Mouse (Mus musculus): ENCODE data around the gene Cep250. TPM values are rescaled to one million over a fixed set of nuclear protein-coding genes. Genes with fewer than 3 reads are reported as not detected.

Cep250 gene
- total and polyA plus RNA-seq, 3 experiments = 12.8 to 16.4 TPM; not detected in 1

- Histone ChIP-seq H3K4me1 (ENCODE audit: control insufficient read depth in 1 of 2, insufficient read depth in 2 of 2, low read length in 2 of 2) (peaks cover 0 to 3% of the 10 kb centered on the region in 2 experiments; a peak in 1 of 4 replicates), H3K4me3 (ENCODE audit: control insufficient read depth in 1 of 2, insufficient read depth in 1 of 2, low read depth in 2 of 2, low read length in 2 of 2) (no peak overlapping the region), H3K36me3 (ENCODE audit: control insufficient read depth in 1 of 2, insufficient read depth in 2 of 2, low read length in 2 of 2) (peaks cover 0 to 7% of the 10 kb centered on the region in 2 experiments; a peak in 2 of 4 replicates), H3K9ac (ENCODE audit: control insufficient read depth, low read depth, low read length, poor library complexity, severe bottlenecking) (no peak overlapping the region), H3K9me3 (replicated peaks; ENCODE audit: insufficient read depth, low read length) (no peaks in the 10 kb centered on the region), H3K27me3 (ENCODE audit: control insufficient read depth in 1 of 2, insufficient read depth in 2 of 2, low read length in 2 of 2) (no peaks in the 10 kb centered on the region), H3K27ac (ENCODE audit: control insufficient read depth, low read depth, low read length) (no peak overlapping the region), H3K79me2 (ENCODE audit: control insufficient read depth, insufficient read depth, low read length, poor library complexity) (peaks cover 11% of the 10 kb centered on the region)
- no peak for TF ChIP-seq MXI1 (IDR thresholded peaks at IDR 0.05; ENCODE audit: low read depth, low read length)
- no peak for TF ChIP-seq CHD1 (IDR thresholded peaks at IDR 0.05; ENCODE audit: low read depth, low read length)
- TF ChIP-seq JUND (IDR thresholded peaks at IDR 0.05; ENCODE audit: low read depth, low read length) = no peak
- no peak for TF ChIP-seq MAFK (IDR thresholded peaks at IDR 0.05; ENCODE audit: borderline replicate concordance, low read depth, low read length)
- TF ChIP-seq ZKSCAN1 (IDR thresholded peaks at IDR 0.05; ENCODE audit: low read depth, low read length) = no peak
- no peak for TF ChIP-seq NRF1 (IDR thresholded peaks at IDR 0.05; ENCODE audit: insufficient read depth, low read depth, low read length, poor library complexity, severe bottlenecking)
- no peak for TF ChIP-seq MAX (IDR thresholded peaks at IDR 0.05; ENCODE audit: low read length)
- no peak for TF ChIP-seq UBTF (IDR thresholded peaks at IDR 0.05; ENCODE audit: borderline replicate concordance, insufficient read depth, low read depth, low read length)
- TF ChIP-seq TAL1 (IDR thresholded peaks at IDR 0.05; ENCODE audit: low read length) = no peak
- no peak for TF ChIP-seq MYC (IDR thresholded peaks at IDR 0.05; ENCODE audit: low read depth, low read length)
- no peak for TF ChIP-seq RCOR1 (IDR thresholded peaks at IDR 0.05; ENCODE audit: low read depth, low read length)
- TF ChIP-seq MEF2A (IDR thresholded peaks at IDR 0.05; ENCODE audit: extremely low read depth, insufficient replicate concordance, low read depth, low read length, poor library complexity, severe bottlenecking) = no peak
- TF ChIP-seq CTCF (IDR thresholded peaks at IDR 0.05 in 2 of 3, conservative IDR thresholded peaks at IDR 0.05 in 1 of 3; ENCODE audit: control insufficient read depth in 1 of 3, insufficient read depth in 1 of 3, low read depth in 2 of 3, low read length in 3 of 3, poor library complexity in 1 of 3, severe bottlenecking in 1 of 3) = no peak
- no peak for TF ChIP-seq SIN3A (IDR thresholded peaks at IDR 0.05; ENCODE audit: low read length)
- no peak for TF ChIP-seq MAZ (IDR thresholded peaks at IDR 0.05; ENCODE audit: low read depth, low read length)
- TF ChIP-seq EP300 (IDR thresholded peaks at IDR 0.05; ENCODE audit: low read depth in 1 of 2, low read length in 2 of 2) = no peak
- TF ChIP-seq NELFE (IDR thresholded peaks at IDR 0.05; ENCODE audit: low read depth, low read length) = no peak
- no peak for TF ChIP-seq RAD21 (IDR thresholded peaks at IDR 0.05; ENCODE audit: low read depth, low read length)
- no peak for TF ChIP-seq POLR2AphosphoS2 (IDR thresholded peaks at IDR 0.05; ENCODE audit: low read length)
- DNase-seq (ENCODE audit: low read depth, low spot score) = no peak
These were observed 3.7 kb downstream of the Cep250 start for GRCm38 (mm10) chr2:155959981-155960380.

GRCm38 (mm10) chr2:155961862-155962261, 5.6 kb downstream of the Cep250 start:
- no peak for DNase-seq (ENCODE audit: low read depth, low spot score)
- no peak overlapping the region for H3K9ac ChIP-seq (ENCODE audit: control insufficient read depth, low read depth, low read length, poor library complexity, severe bottlenecking)
- H3K79me2 ChIP-seq (ENCODE audit: control insufficient read depth, insufficient read depth, low read length, poor library complexity) = peaks cover 5% of the 10 kb centered on the region
- TF ChIP-seq ZMIZ1 (IDR thresholded peaks at IDR 0.05; ENCODE audit: low read depth, low read length) (no peak), JUND (IDR thresholded peaks at IDR 0.05; ENCODE audit: low read depth, low read length) (no peak), MAZ (IDR thresholded peaks at IDR 0.05; ENCODE audit: low read depth, low read length) (no peak), MAFK (IDR thresholded peaks at IDR 0.05; ENCODE audit: borderline replicate concordance, low read depth, low read length) (no peak), ETS1 (IDR thresholded peaks at IDR 0.05; ENCODE audit: low read depth, low read length) (no peak), NELFE (IDR thresholded peaks at IDR 0.05; ENCODE audit: low read depth, low read length) (no peak), CHD1 (IDR thresholded peaks at IDR 0.05; ENCODE audit: low read depth, low read length) (no peak), E2F4 (IDR thresholded peaks at IDR 0.05; ENCODE audit: borderline replicate concordance, low read depth, low read length) (no peak), MYB (IDR thresholded peaks at IDR 0.05; ENCODE audit: low read depth, low read length) (no peak), GATA1 (IDR thresholded peaks at IDR 0.05; ENCODE audit: low read depth, low read length) (no peak), EP300 (IDR thresholded peaks at IDR 0.05; ENCODE audit: low read depth in 1 of 2, low read length in 2 of 2) (no peak)
- no peaks in the 10 kb centered on the region for H3K9me3 ChIP-seq (replicated peaks; ENCODE audit: insufficient read depth, low read length)
- no peak overlapping the region for H3K4me3 ChIP-seq (ENCODE audit: control insufficient read depth in 1 of 2, insufficient read depth in 1 of 2, low read depth in 2 of 2, low read length in 2 of 2)
- H3K27me3 ChIP-seq (ENCODE audit: control insufficient read depth in 1 of 2, insufficient read depth in 2 of 2, low read length in 2 of 2) = no peaks in the 10 kb centered on the region
- no peak overlapping the region for H3K27ac ChIP-seq (ENCODE audit: control insufficient read depth, low read depth, low read length)
- H3K36me3 ChIP-seq (ENCODE audit: control insufficient read depth in 1 of 2, insufficient read depth in 2 of 2, low read length in 2 of 2) = peaks cover 2 to 7% of the 10 kb centered on the region in 2 experiments; a peak in 3 of 4 replicates
- peaks cover 0 to 3% of the 10 kb centered on the region in 2 experiments; a peak in 1 of 4 replicates for H3K4me1 ChIP-seq (ENCODE audit: control insufficient read depth in 1 of 2, insufficient read depth in 2 of 2, low read length in 2 of 2)
